Mouse (Mus musculus): Measurements from ENCODE around the gene Akap6.

Akap6 gene
- long read RNA-seq, experiment 1, partial matches to known transcripts: 0 of 2 reads
- long read RNA-seq, experiment 1, other reads (novel, unspliced or antisense): 2 of 2 reads
- long read RNA-seq, experiment 2, partial matches to known transcripts: 2 of 3 reads
- long read RNA-seq, experiment 2, other reads (novel, unspliced or antisense): 1 of 3 reads

GRCm38 (mm10) chr12:52699146-52699545, at the start of gene Akap6:
Gene Akap6, plus strand, starts transcription at chr12:52699383.
- intact Hi-C loops (cut with DNase I): no loop called here

- intact Hi-C loops (cut with DNase I): no loop called here
Measured at GRCm38 (mm10) chr12:52662907-52663790, 36.0 kb upstream of the Akap6 start.

GRCm38 (mm10) chr12:52664944-52665343, 34.2 kb upstream of the Akap6 start:
- intact Hi-C loops (cut with DNase I): no loop called here

GRCm38 (mm10) chr12:52671436-52671835, 27.7 kb upstream of the Akap6 start:
- intact Hi-C loops (cut with DNase I): no loop called here

- intact Hi-C loops (cut with DNase I): no loop called here
Measured at GRCm38 (mm10) chr12:52671943-52672342, 27.2 kb upstream of the Akap6 start.

- intact Hi-C loops (cut with DNase I): no loop called here
Measured at GRCm38 (mm10) chr12:52673361-52673960, 25.7 kb upstream of the Akap6 start.

GRCm38 (mm10) chr12:52675010-52675409, 24.2 kb upstream of the Akap6 start:
- intact Hi-C loops (cut with DNase I): no loop called here

- intact Hi-C loops (cut with DNase I): no loop called here
Measured at GRCm38 (mm10) chr12:52687355-52687754, 11.8 kb upstream of the Akap6 start.

- intact Hi-C loops (cut with DNase I): no loop called here
Measured at GRCm38 (mm10) chr12:52688712-52689111, 10.5 kb upstream of the Akap6 start.

- intact Hi-C loops (cut with DNase I): no loop called here
Measured at GRCm38 (mm10) chr12:52691552-52691951, 7.6 kb upstream of the Akap6 start.

GRCm38 (mm10) chr12:52692290-52692974, 6.8 kb upstream of the Akap6 start:
- intact Hi-C loops (cut with DNase I): no loop called here

GRCm38 (mm10) chr12:52697407-52698109, 1.6 kb upstream of the Akap6 start:
- intact Hi-C loops (cut with DNase I): no loop called here

- intact Hi-C loops (cut with DNase I): no loop called here
Measured at GRCm38 (mm10) chr12:52698276-52698930, 780 bp upstream of the Akap6 start.

GRCm38 (mm10) chr12:52699961-52700696, 946 bp downstream of the Akap6 start:
- intact Hi-C loops (cut with DNase I): no loop called here

GRCm38 (mm10) chr12:52700697-52701191, 1.6 kb downstream of the Akap6 start:
- intact Hi-C loops (cut with DNase I): no loop called here

GRCm38 (mm10) chr12:52701201-52701641, 2.0 kb downstream of the Akap6 start:
- intact Hi-C loops (cut with DNase I): no loop called here

GRCm38 (mm10) chr12:52702368-52702967, 3.3 kb downstream of the Akap6 start:
- intact Hi-C loops (cut with DNase I): no loop called here

- intact Hi-C loops (cut with DNase I): no loop called here
Measured at GRCm38 (mm10) chr12:52704081-52704480, 4.9 kb downstream of the Akap6 start.

GRCm38 (mm10) chr12:52704810-52705209, 5.6 kb downstream of the Akap6 start:
- intact Hi-C loops (cut with DNase I): no loop called here

Measured in adrenal gland (tissue).